Mouse (Mus musculus) limb, embryonic 12.5 days (tissue): ENCODE measurements at regions not wholly inside any gene's neighbourhood (a gene's known extent, or its start where the extent isn't known, plus 50 kb on each side); places are given as distances from the start of the nearest gene placed in this dataset.

Source experiments
- ATAC-seq: fragments of 200-750 bp; cut with Nextera tagmentation; 2 replicates; pipeline ENCODE4 v1.8.0; 2017; ENCODE audit warnings: low read depth, moderate TSS enrichment; ENCODE audit not compliant: insufficient number of reproducible peaks, insufficient read depth, low FRiP score, low TSS enrichment
- H3K27ac ChIP-seq: fragments of 300-500 bp; sonication (generic); 2 replicates; pipeline ENCODE4 v1.5.1; 2016; ENCODE audit warnings: mild to moderate bottlenecking, moderate library complexity
- H3K27me3 ChIP-seq: fragments of 300-500 bp; sonication (generic); 2 replicates; pipeline ENCODE4 v1.6.1; 2016; ENCODE audit warnings: mild to moderate bottlenecking, moderate library complexity
- H3K36me3 ChIP-seq: fragments of 300-500 bp; sonication (generic); 2 replicates; pipeline ENCODE4 v1.6.1; 2016; ENCODE audit warnings: mild to moderate bottlenecking, moderate library complexity
- H3K4me1 ChIP-seq: fragments of 300-500 bp; sonication (generic); replicated peaks from 2 replicates; pipeline ENCODE4 v1.6.1; 2016
- H3K4me2 ChIP-seq: fragments of 300-500 bp; sonication (generic); 2 replicates; pipeline ENCODE4 v1.6.1; 2016; ENCODE audit warnings: mild to moderate bottlenecking, moderate library complexity
- H3K4me3 ChIP-seq: fragments of 300-500 bp; sonication (generic); replicated peaks from 2 replicates; pipeline ENCODE4 v1.5.1; 2016; ENCODE audit warnings: mild to moderate bottlenecking
- H3K9ac ChIP-seq: fragments of 300-500 bp; sonication (generic); replicated peaks from 2 replicates; pipeline ENCODE4 v1.6.1; 2016; ENCODE audit warnings: mild to moderate bottlenecking, moderate library complexity
- H3K9me3 ChIP-seq: fragments of 300-500 bp; sonication (generic); 2 replicates; pipeline ENCODE4 v1.6.1; 2016; ENCODE audit warnings: mild to moderate bottlenecking, moderate library complexity
- WGBS: fragments of 180-500 bp; shearing (Covaris S2); methylation state at CpG from one replicate; pipeline ENCODE4 v1.1.7; 2016; 5-methylcytosine and 5-hydroxymethylcytosine counted together

GRCm38 (mm10) chr7:130073890-130074819 lies 446.0 kb downstream of the Ate1 start:
- H3K4me1 ChIP-seq: peaks cover 18% of the 10 kb centered on the region
- WGBS: 12% methylated on average over 27 of the region's 27 CpGs
- H3K27ac ChIP-seq: peak overlapping the region; percentile 92
- peak; percentile 75 for ATAC-seq
- H3K27me3 ChIP-seq: no peaks in the 10 kb centered on the region; the same call in 1 of the 2 replicates
- H3K4me2 ChIP-seq: peak overlapping the region; percentile 56
- no peaks in the 10 kb centered on the region for H3K36me3 ChIP-seq
- H3K9me3 ChIP-seq: no peaks in the 10 kb centered on the region
- peak overlapping the region; percentile 25 for H3K4me3 ChIP-seq
- H3K9ac ChIP-seq: no peak overlapping the region

DNA sequence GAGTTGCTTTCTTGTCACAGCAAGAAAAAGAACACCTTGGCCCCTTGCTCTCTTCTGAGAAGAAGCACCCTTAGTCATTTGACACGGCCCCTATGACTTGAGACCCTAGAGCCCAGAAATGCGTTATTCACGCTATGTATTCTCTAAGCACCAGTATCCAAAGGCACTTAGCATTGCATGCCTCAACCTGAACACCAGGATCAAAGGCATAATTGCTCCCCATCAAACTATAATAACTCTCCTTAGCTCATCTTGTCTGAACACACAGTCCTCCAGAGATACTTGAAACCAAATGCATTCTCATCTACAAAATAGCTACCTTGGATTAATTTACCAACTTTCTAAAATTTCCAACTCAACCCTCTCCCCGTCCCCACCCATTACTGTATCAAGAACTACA lies 437.5 kb downstream of the Ate1 start:
- H3K36me3 ChIP-seq: no peaks in the 10 kb centered on the region
- H3K4me1 ChIP-seq: no peaks in the 10 kb centered on the region
- no peak overlapping the region for H3K4me3 ChIP-seq
- WGBS: 78% methylated on average over 4 of the region's 4 CpGs
- no peak overlapping the region for H3K27ac ChIP-seq
- no peaks in the 10 kb centered on the region for H3K27me3 ChIP-seq
- H3K9me3 ChIP-seq: no peaks in the 10 kb centered on the region
- H3K9ac ChIP-seq: no peak overlapping the region
- H3K4me2 ChIP-seq: no peak overlapping the region
- no peak for ATAC-seq

- ATAC-seq: no peak
- no peak overlapping the region for H3K4me2 ChIP-seq
- no peaks in the 10 kb centered on the region for H3K4me1 ChIP-seq
- no peaks in the 10 kb centered on the region for H3K27me3 ChIP-seq
- no peak overlapping the region for H3K9ac ChIP-seq
- no peaks in the 10 kb centered on the region for H3K36me3 ChIP-seq
- no peak overlapping the region for H3K27ac ChIP-seq
- H3K4me3 ChIP-seq: no peak overlapping the region
- H3K9me3 ChIP-seq: no peaks in the 10 kb centered on the region
Measured at GRCm38 (mm10) chr7:130085706-130086105, 434.5 kb downstream of the Ate1 start.

- no peaks in the 10 kb centered on the region for H3K4me1 ChIP-seq
- no peak overlapping the region for H3K27ac ChIP-seq
- H3K4me2 ChIP-seq: no peak overlapping the region
- H3K27me3 ChIP-seq: no peaks in the 10 kb centered on the region
- no peak for ATAC-seq
- no peaks in the 10 kb centered on the region for H3K36me3 ChIP-seq
- H3K9ac ChIP-seq: no peak overlapping the region
- no peaks in the 10 kb centered on the region for H3K9me3 ChIP-seq
- WGBS: 83% methylated on average over 8 of the region's 8 CpGs
- H3K4me3 ChIP-seq: no peak overlapping the region
Measured at GRCm38 (mm10) chr7:130089896-130090610, 430.1 kb downstream of the Ate1 start.

DNA sequence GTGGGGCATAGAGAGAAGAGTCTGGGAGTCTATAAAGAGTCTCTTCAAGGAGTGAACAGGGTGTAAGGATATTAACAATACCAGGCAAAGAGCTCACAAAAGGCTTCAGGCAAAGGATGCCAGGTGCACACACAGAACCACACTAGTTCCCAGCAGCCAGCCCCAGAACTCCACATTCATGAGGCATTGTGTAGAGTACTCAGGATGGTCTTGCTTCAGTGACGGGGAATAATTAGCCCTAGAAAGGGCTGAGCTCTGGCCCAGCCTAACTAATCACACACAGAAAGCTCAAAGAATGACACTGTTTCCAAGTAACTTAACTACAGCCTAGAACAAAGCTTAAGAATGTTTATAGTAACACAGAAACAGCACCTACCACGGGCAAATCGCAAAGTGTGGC lies 428.2 kb downstream of the Ate1 start:
- Histone ChIP-seq H3K36me3 (no peaks in the 10 kb centered on the region), H3K27me3 (no peaks in the 10 kb centered on the region), H3K27ac (no peak overlapping the region), H3K4me3 (no peak overlapping the region), H3K9me3 (no peaks in the 10 kb centered on the region), H3K4me1 (no peaks in the 10 kb centered on the region), H3K4me2 (no peak overlapping the region), H3K9ac (no peak overlapping the region)
- 69% methylated on average over 3 of the region's 3 CpGs for WGBS
- ATAC-seq: no peak

GRCm38 (mm10) chr7:130095141-130095540 lies 425.0 kb downstream of the Ate1 start:
- ATAC-seq: no peak
- H3K36me3 ChIP-seq: no peaks in the 10 kb centered on the region
- WGBS: 82% methylated on average over 4 of the region's 4 CpGs
- H3K4me3 ChIP-seq: no peak overlapping the region
- no peak overlapping the region for H3K4me2 ChIP-seq
- H3K27me3 ChIP-seq: no peaks in the 10 kb centered on the region
- H3K9ac ChIP-seq: no peak overlapping the region
- H3K27ac ChIP-seq: no peak overlapping the region
- H3K9me3 ChIP-seq: no peaks in the 10 kb centered on the region
- H3K4me1 ChIP-seq: no peaks in the 10 kb centered on the region

GRCm38 (mm10) chr7:130098606-130099005 lies 421.6 kb downstream of the Ate1 start:
- H3K9me3 ChIP-seq: no peaks in the 10 kb centered on the region
- H3K36me3 ChIP-seq: no peaks in the 10 kb centered on the region
- no peak overlapping the region for H3K4me2 ChIP-seq
- WGBS: 84% methylated on average over 10 of the region's 10 CpGs
- H3K4me3 ChIP-seq: no peak overlapping the region
- H3K27me3 ChIP-seq: no peaks in the 10 kb centered on the region
- no peaks in the 10 kb centered on the region for H3K4me1 ChIP-seq
- H3K9ac ChIP-seq: no peak overlapping the region
- no peak overlapping the region for H3K27ac ChIP-seq
- no peak for ATAC-seq

DNA sequence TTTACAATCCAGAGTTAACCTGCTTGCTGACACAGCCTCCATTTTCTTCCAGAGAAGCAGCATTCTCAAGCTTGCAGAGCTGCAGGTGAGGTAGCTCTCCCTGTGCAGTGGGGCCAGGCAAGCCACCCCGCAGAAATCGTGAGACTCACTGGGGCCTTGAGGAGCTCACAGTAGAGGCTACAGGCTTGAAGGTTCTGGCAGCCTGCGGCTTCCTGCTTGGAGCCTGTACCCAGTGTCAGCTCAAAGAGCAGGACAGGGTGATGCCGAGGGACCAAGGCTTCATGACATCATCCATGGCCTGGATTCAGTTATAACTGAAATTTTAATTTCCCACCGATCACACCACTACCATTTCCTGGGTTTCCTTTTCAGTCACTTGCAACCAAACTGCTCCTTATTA lies 417.5 kb downstream of the Ate1 start:
- Histone ChIP-seq H3K27me3 (no peaks in the 10 kb centered on the region), H3K4me3 (no peak overlapping the region), H3K4me1 (peaks cover 12% of the 10 kb centered on the region), H3K36me3 (no peaks in the 10 kb centered on the region), H3K4me2 (no peak overlapping the region), H3K9ac (no peak overlapping the region), H3K27ac (no peak overlapping the region), H3K9me3 (no peaks in the 10 kb centered on the region)
- 72% methylated on average over 5 of the region's 5 CpGs for WGBS
- no peak for ATAC-seq

DNA sequence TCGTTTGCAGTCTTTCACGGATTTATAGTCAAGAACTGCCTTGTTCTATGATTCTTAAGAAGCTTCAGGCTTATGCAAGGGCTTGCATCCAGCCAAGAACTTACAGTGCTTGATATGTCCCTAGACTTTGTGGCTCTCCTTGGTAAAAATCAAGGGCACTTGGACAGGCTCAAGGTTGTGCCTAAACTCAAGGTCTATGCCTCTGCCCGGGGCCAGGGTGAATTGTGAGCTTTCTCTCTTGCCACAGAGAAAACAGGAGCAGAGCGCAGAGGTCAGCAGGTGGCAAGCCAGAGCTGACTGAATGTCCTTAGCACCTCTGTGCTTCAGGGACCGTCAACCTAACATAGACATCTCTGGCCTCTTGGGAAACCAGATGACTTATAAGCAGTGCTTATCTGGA lies 413.2 kb downstream of the Ate1 start:
- no peak overlapping the region for H3K9ac ChIP-seq
- WGBS: 60% methylated on average over 5 of the region's 5 CpGs

DNA sequence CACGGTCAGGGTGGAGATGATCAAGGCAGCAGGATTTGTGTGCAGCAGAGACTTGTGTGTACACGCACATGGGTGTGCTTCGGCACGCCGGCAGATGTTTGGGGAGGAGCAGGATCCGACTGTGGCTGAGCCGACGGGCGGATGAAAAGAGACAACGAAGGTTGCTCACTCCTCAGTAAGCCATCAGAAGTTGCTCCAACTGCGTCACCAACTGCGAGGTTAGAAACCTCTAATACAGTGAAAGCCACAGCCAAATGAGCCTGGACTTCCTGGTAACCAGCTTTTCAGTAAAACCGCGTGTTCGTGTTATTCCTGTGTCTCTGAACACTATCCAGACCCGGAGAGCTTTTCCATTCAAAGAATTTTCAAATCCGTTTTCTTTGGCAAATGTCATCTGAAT lies 411.8 kb downstream of the Ate1 start:
- Histone ChIP-seq H3K9me3 (no peaks in the 10 kb centered on the region), H3K4me1 (peaks cover 12% of the 10 kb centered on the region), H3K4me2 (no peak overlapping the region), H3K9ac (no peak overlapping the region), H3K27me3 (no peaks in the 10 kb centered on the region), H3K27ac (no peak overlapping the region), H3K4me3 (no peak overlapping the region), H3K36me3 (no peaks in the 10 kb centered on the region)
- no peak for ATAC-seq
- WGBS: 89% methylated on average over 17 of the region's 17 CpGs

More for the DNA sequence above, 413.2 kb downstream of the Ate1 start:
- no peaks in the 10 kb centered on the region for H3K36me3 ChIP-seq
- no peaks in the 10 kb centered on the region for H3K9me3 ChIP-seq
- ATAC-seq: no peak
- H3K4me2 ChIP-seq: no peak overlapping the region
- 0 out of 2 replicates have a peak overlapping the region, but pooled peaks have one; percentile 12 for H3K27ac ChIP-seq
- no peak overlapping the region for H3K4me3 ChIP-seq
- H3K4me1 ChIP-seq: peaks cover 12% of the 10 kb centered on the region
- H3K27me3 ChIP-seq: no peaks in the 10 kb centered on the region
